In genomic region chr12:75833149-75833959, GRCm38 (mm10) we compare ENCODE assay signal across 10 mouse cellular contexts. TPM values are rescaled to one million over a fixed set of nuclear protein-coding genes. Genes with fewer than 3 reads are reported as not detected.
A peak's percentile ranks its signal among the peaks of the same experiment; 100 is the strongest.
DNase-seq lines count a peak whose midpoint lies in the region; ATAC-seq and TF ChIP-seq lines count a peak whose summit lies in the region.
"Had no signal": no experiment of that assay in that cellular context is flagged by ENCODE, and none has a peak within 500 bp of the region (broad histone marks: within the 10 kb centered on the region; RNA-seq: fewer than 3 reads in every experiment).

No protein-coding gene starts in this region.

- H3K4me3 ChIP-seq in embryonic facial prominence, embryonic 11.5 days (ENCODE audit: low read depth, low read length), result no peak overlapping the region
- no peak overlapping the region for H3K4me3 ChIP-seq in embryonic facial prominence, embryonic 10.5 days
- H3K4me3 ChIP-seq in layer of hippocampus, adult 2 months, result no peak overlapping the region
- H3K4me3 ChIP-seq: hindbrain, embryonic 12.5 days had no signal

- TF ChIP-seq CTCF in layer of hippocampus, adult 2 months (conservative IDR thresholded peaks at IDR 0.05), result no peak

- H3K36me3 ChIP-seq in embryonic facial prominence, embryonic 11.5 days (replicated peaks; ENCODE audit: control insufficient read depth, insufficient read depth, low read depth, low read length), result no peaks in the 10 kb centered on the region
- peaks cover 14% of the 10 kb centered on the region for H3K36me3 ChIP-seq in embryonic facial prominence, embryonic 10.5 days (replicated peaks)
- H3K36me3 ChIP-seq: hindbrain, embryonic 12.5 days had no signal

- DNase-seq in embryonic facial prominence, embryonic 11.5 days (ENCODE audit: low spot score), result peak; percentile 16
- no peak for DNase-seq in embryonic facial prominence, embryonic 10.5 days (ENCODE audit: low spot score)
- peak; percentile 73 for DNase-seq in kidney, adult 11 months
- no peak for DNase-seq in kidney, postnatal 10 days
- peak; percentile 91 for DNase-seq in fat pad, adult 2 months (ENCODE audit: extremely low read depth, low read depth, low spot score)
- DNase-seq in layer of hippocampus, adult 9-10 months (ENCODE audit: low spot score), result no peak
- no peak for DNase-seq in layer of hippocampus, adult 2 months (ENCODE audit: low spot score in 2 of 2)
- DNase-seq: cerebellum, adult 9-10 months had no signal

- 62% methylated on average over 12 of the region's 12 CpGs for WGBS in embryonic facial prominence, embryonic 11.5 days
- 71% methylated on average over 12 of the region's 12 CpGs for WGBS in embryonic facial prominence, embryonic 10.5 days

- no peak overlapping the region for H3K4me2 ChIP-seq in embryonic facial prominence, embryonic 11.5 days (ENCODE audit: low read depth, low read length)
- H3K4me2 ChIP-seq: hindbrain, embryonic 12.5 days had no signal

- peaks cover 3% of the 10 kb centered on the region; the same call in 1 of the 2 replicates for H3K4me1 ChIP-seq in embryonic facial prominence, embryonic 11.5 days (ENCODE audit: control insufficient read depth, insufficient read depth, low read length)
- peaks cover 58% of the 10 kb centered on the region for H3K4me1 ChIP-seq in embryonic facial prominence, embryonic 10.5 days

- peak; percentile 53 for ATAC-seq in embryonic facial prominence, embryonic 11.5 days (replicated peaks; ENCODE audit: insufficient number of reproducible peaks, low FRiP score, low TSS enrichment, low read depth)
- peak; percentile 63 for ATAC-seq in megakaryocyte, adult 5-6 weeks (ENCODE audit: poor library complexity, severe bottlenecking)

- no peak overlapping the region for H3K9ac ChIP-seq in embryonic facial prominence, embryonic 11.5 days (replicated peaks; ENCODE audit: low read length)
- H3K9ac ChIP-seq: hindbrain, embryonic 12.5 days had no signal

- no peaks in the 10 kb centered on the region for H3K27me3 ChIP-seq in embryonic facial prominence, embryonic 11.5 days (ENCODE audit: control insufficient read depth, insufficient read depth, low read length)
- no peaks in the 10 kb centered on the region for H3K27me3 ChIP-seq in embryonic facial prominence, embryonic 10.5 days (replicated peaks; ENCODE audit: low read depth, poor library complexity, severe bottlenecking)
- H3K27me3 ChIP-seq: hindbrain, embryonic 12.5 days had no signal

- no peaks in the 10 kb centered on the region for H3K9me3 ChIP-seq in embryonic facial prominence, embryonic 11.5 days (replicated peaks; ENCODE audit: control insufficient read depth, low read length)
- H3K9me3 ChIP-seq in embryonic facial prominence, embryonic 10.5 days, result no peaks in the 10 kb centered on the region
- H3K9me3 ChIP-seq: hindbrain, embryonic 12.5 days had no signal

- H3K27ac ChIP-seq in embryonic facial prominence, embryonic 11.5 days (replicated peaks; ENCODE audit: low read depth, low read length), result no peak overlapping the region
- no peak overlapping the region for H3K27ac ChIP-seq in embryonic facial prominence, embryonic 10.5 days (replicated peaks)
- no peak overlapping the region for H3K27ac ChIP-seq in layer of hippocampus, adult 2 months

RNA-seq across cellular contexts. Expression of gene Syne2, which starts 15.4 kb away (rescaled TPM):
- 73.0 and 76.6 TPM in 2 replicates for polyA plus RNA-seq in embryonic facial prominence, embryonic 11.5 days (2014; fragmentation: Nextera tagmentation; extraction: Ambion mirVana)
- 94.6 and 95.3 TPM in 2 replicates for polyA plus RNA-seq in embryonic facial prominence, embryonic 10.5 days (2016; fragmentation: Nextera tagmentation; extraction: Ambion mirVana)
- total RNA-seq in megakaryocyte, adult 5-6 weeks (2015), result 17.4 and 17.8 TPM in 2 replicates
- 31.6 and 34.6 TPM in 2 replicates for total RNA-seq in megakaryocyte, adult 5-6 weeks (2017)
- total RNA-seq in layer of hippocampus, adult 2 months (2021), result 10 to 100 TPM; 25.2 to 26.8 TPM

Comparison
In these comparisons a context has a peak if more than half of its experiments do, and no peak if none do; other contexts are left out.
1. DNase-seq: peak in embryonic facial prominence, embryonic 11.5 days (single experiment), kidney, adult 11 months (single experiment) and fat pad, adult 2 months (single experiment); none in embryonic facial prominence, embryonic 10.5 days (single experiment), kidney, postnatal 10 days (single experiment), layer of hippocampus, adult 9-10 months (single experiment) and layer of hippocampus, adult 2 months (0 of 2).